Mouse (Mus musculus) thymus, adult 2 months (tissue): ENCODE results near the gene Trpc2.

Experiments used
- CTCF ChIP-seq: fragments of 200-500 bp; IDR thresholded peaks from 2 replicates; pipeline ENCODE4 v1.5.1; 2012; ENCODE audit warnings: mild to moderate bottlenecking, control low read depth, low read length, moderate library complexity, borderline replicate concordance; ENCODE audit not compliant: control insufficient read depth, poor library complexity, insufficient read depth; ENCODE audit errors: extremely low read depth
- POLR2A ChIP-seq: fragments of 200-500 bp; IDR thresholded peaks from 2 replicates; pipeline ENCODE4 v1.6.1; 2012; ENCODE audit warnings: mild to moderate bottlenecking, low read length, control low read depth, moderate library complexity; ENCODE audit not compliant: control insufficient read depth, poor library complexity, insufficient read depth; ENCODE audit errors: extremely low read depth

DNA sequence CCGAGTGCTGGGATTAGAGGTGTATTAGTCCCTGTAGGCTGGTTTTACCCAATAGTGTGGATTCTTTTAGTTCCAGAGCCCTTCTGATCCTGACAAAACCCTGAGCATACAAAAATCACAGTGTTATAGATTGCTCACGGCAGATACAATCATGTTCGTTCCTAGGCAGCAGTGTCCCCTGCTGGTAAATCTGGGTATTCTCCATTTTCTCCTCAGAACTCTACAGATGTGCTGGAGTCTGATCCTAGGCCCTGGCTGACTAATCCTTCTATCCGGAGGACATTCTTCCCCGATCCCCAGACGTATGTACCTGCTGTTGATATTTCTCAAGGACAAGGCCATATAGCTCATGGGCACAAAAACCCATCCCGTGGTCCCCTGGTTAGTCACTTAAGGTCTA, 4.4 kb upstream of the Trpc2 start:
- TF ChIP-seq POLR2A (no peak), CTCF (no peak)
